Mouse (Mus musculus) MN1 (cell line): ENCODE data around the gene St8sia6.
"Not testable (repeated sequence)": the region's sequence is repeated elsewhere in the genome, so short reads cannot be mapped to it uniquely, and the experiment has no call there.

Experiments
- DNase-seq: peaks from one replicate; pipeline ENCODE4 v3.0.0-alpha.2; 2016; ENCODE audit warnings: low spot score

St8sia6 gene

GRCm38 (mm10) chr2:13793969-13794363 is at the start of gene St8sia6:
Gene St8sia6 (minus strand): TSS chr2:13794064.
- no peak for DNase-seq

DNA sequence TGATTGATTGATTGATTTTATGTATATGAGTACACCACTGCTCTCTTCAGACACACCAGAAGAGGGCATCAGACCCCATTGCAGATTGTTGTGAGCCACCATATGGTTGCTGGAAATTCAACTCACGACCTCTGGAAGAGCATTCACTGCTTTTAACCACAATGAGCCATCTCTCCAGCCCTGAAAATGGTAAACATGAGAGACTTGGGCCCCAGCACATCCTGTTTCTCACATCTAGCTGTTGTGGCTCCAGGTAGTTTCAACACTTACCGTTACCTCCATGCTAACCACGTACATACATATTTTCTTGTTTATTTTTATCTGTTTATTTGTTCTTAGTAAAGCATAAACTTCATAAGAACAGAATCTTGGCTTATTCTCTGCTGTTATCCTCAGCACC is 42.4 kb upstream of the St8sia6 start:
- DNase-seq: no peak

- no peak for DNase-seq
Measured at GRCm38 (mm10) chr2:13834989-13835388, 41.1 kb upstream of the St8sia6 start.

- DNase-seq: no peak
Measured at GRCm38 (mm10) chr2:13816645-13817044, 22.8 kb upstream of the St8sia6 start.

- no peak for DNase-seq
Measured at GRCm38 (mm10) chr2:13808593-13808992, 14.7 kb upstream of the St8sia6 start.

DNA sequence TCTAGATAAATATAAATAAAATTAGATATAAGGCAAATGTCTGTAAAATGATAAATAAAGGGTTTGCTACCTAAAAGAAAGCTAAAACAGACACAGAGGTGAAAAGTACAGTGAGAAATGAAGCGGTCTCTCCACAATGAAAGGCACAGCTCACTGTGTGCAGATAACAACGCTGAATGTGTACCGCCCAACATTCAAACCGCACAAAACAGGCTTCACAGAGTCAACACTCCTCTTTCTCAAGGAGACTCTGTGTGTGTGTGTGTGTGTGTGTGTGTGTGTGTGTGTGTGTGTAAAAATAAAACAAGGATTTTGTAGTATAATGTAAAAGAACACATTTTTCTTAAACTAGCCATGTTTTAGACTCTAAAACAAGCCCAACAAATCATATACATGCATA is 14.1 kb upstream of the St8sia6 start:
- no peak for DNase-seq

DNA sequence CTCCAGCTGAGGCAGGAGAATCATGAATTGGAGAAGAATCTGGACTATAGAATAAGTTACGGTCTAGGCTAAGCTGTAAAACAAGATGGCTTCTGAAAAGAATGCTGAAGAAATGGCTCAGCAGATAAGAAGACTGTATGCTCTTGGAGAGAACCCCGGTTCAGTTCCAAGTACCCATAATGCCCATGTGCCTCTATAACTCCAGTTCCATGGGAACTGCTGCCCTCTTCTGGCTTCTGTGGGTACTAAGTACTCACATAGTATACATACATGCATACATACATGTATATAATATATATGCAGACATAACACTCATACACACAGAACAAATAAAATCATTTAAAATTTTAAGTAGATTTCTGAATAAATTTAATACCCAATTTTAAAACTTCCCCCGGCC is 12.3 kb upstream of the St8sia6 start:
- no peak for DNase-seq

DNA sequence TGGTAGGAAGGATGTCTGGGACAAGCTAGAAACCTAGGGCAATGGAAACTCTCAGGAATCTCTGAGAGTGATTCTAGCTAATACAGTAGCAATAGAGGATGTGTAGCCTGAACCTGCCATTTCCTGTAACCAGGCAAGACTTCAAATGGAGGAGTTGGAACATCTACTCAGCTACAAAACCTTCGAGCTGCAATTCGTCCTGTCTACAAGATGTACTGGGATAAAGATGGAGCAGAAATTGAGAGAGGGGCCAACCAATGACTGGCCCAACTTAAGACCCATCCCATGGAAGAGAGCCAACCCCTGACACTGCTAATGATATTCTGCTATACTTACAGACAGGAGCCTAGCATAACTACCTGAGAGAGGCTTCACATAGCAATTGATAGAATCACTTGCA is 6.8 kb upstream of the St8sia6 start:
- no peak for DNase-seq

DNA sequence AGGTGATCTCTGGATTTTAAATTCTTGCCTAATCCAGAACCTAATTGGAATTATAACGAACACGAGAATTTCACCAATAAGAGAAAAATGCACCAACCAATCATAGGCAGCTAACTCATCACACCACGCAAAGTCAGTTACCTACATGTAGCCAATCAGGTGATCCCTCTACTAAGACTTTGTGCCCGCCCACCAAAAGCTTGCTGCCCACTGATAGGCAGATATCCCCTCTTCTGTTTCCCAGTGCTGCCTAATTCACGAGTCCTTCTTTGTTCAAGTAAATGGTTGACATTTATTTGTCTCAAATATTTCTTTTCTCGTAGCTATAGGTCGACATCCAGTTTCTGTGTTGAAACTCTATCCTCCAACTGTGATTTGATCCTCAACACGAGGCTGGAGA is 582 bp upstream of the St8sia6 start:
- DNase-seq: no peak

- no peak for DNase-seq
Measured at GRCm38 (mm10) chr2:13793054-13793968, 553 bp downstream of the St8sia6 start.

- no peak for DNase-seq
Measured at GRCm38 (mm10) chr2:13792256-13793005, 1.4 kb downstream of the St8sia6 start.

DNA sequence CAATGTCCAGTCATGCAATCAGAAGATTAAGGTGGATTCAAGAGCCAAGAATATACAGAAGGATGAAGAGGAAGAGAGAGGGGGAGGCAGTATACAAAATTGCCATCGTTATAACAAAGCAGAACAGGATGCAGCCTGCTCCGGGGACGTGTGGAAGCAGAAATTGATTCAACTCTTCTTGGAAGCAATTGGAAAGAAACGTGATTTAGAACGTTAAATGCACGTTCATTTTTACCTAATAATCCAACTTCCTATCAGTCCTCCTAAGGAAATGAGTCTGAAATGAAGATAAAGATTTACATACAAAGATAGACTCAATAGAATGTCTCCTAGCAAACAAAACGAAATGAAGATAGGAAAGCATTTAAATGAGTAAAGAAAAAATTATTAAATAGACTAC is 2.3 kb downstream of the St8sia6 start:
- no peak for DNase-seq

DNA sequence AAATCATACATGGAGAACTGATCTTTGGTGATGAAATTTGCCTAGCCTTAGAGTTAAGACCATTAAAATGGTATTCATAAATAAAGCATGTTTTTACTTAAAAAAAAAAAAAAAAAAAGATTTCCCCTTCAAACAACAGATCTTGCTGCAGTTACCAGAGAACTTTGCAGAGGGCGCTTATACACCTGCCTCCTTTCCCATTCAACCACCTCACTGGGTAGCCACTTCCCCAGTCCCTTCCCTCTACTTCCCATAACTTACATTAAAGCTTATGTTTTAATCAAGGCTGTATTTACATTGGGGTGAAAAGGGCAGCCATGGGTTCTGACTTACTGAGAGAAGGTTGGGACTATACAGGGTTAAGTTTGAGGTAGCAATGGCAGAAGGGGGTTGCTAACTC is 4.5 kb downstream of the St8sia6 start:
- DNase-seq: no peak

DNA sequence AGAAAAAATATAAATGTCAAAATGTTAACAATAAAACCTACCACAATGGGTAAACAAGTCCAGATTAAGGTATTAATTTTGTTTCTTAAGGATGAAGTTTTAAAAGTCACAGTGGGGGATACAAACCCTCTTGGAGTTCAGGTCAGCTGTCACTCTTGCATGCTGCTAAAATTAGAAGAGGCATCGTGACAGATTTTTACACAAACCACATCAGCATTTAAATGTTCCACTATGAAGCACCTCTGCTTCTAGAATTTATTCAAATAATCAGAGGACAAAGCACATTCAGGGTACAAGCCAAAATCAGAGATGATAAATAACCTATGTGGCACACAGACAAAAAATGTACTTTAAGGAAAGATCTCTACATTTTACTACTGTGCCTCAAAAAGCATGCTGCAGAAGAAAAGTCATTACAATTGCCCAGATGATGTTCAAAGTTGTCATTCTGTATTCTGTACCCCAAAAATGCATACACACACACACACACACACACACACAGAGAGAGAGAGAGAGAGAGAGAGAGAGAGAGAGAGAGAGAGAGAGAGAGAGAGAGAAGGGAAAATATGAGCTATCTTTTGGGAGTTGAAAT is 7.2 kb downstream of the St8sia6 start:
- no peak for DNase-seq

DNA sequence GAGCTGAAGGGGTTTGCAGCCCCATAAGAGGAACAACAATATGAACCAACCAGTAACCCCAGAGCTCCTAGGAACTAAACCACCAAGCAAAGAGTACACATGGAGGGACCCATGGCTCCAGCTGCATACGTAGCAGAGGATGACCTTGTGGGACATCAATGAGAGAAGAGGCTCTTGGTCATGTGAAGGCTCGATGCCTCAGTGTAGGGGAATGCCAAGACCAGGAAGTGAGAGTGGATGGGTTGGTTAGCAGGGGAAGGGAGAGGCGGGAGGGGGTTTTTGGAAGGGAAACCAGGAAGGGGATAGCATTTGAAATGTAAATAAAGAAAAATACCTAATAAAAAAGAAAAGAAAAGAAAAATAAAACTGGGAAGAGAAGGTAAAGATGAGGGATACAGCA is 7.9 kb downstream of the St8sia6 start:
- not testable (repeated sequence) for DNase-seq

DNA sequence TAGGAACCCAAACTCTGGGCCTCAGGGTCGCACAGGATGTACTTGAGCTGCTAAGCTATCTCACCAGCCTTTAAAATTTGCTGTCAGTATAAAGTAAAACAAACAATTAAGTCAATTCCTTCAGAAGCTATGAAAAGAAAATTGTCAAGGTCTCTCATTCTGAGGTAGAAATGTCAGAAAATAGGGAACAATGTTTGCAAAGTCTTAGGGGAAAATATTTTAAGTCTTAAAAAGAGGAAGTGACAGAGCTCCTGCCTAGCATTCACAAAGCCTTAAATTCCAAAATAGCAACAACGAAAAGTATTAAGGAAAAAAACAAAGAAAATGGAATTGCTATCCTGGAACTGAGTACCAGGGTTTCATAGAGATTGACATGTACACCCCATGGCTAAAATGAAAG is 8.6 kb downstream of the St8sia6 start:
- no peak for DNase-seq

GRCm38 (mm10) chr2:13784448-13784847 is 9.4 kb downstream of the St8sia6 start:
- no peak for DNase-seq

DNA sequence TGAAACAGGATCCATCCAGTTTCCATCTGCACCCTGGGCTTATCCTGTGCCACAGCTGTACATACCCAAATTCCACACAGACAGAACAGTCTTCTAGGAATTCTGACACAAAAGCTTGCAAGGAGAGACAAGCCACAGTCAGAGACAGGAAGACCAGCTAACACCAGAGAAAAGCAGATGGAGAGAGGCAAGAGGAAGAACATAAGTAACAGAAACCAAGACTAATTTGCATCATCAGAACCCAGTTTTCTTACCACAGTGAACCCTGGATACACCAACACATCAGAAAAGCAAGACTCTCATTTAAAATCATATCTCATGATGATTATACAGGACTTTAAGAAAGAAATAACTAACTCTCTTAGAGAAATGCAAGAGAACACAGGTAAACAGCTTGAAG is 16.8 kb downstream of the St8sia6 start:
- DNase-seq: no peak

- no peak for DNase-seq
Measured at GRCm38 (mm10) chr2:13776453-13776852, 17.4 kb downstream of the St8sia6 start.

DNA sequence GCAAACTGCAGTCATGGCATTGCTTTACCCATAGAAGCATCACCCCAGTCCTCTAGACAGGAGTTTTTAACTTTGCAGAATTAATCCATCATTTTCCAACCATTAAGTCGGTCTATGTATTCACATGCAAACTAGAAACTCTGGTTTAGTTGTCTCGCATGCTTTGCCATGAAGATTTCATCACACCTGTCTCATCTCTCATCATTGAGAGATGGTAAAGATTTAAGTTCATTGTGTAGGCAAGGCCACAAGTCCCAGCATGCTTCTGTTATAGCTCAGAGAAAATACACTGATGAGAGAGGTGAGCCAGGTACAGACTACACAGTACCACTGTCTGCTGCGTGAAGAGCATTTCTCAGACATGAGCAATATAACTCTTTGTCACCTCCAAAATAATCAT is 18.8 kb downstream of the St8sia6 start:
- no peak for DNase-seq

GRCm38 (mm10) chr2:13768524-13768923 is 25.3 kb downstream of the St8sia6 start:
- no peak for DNase-seq

DNA sequence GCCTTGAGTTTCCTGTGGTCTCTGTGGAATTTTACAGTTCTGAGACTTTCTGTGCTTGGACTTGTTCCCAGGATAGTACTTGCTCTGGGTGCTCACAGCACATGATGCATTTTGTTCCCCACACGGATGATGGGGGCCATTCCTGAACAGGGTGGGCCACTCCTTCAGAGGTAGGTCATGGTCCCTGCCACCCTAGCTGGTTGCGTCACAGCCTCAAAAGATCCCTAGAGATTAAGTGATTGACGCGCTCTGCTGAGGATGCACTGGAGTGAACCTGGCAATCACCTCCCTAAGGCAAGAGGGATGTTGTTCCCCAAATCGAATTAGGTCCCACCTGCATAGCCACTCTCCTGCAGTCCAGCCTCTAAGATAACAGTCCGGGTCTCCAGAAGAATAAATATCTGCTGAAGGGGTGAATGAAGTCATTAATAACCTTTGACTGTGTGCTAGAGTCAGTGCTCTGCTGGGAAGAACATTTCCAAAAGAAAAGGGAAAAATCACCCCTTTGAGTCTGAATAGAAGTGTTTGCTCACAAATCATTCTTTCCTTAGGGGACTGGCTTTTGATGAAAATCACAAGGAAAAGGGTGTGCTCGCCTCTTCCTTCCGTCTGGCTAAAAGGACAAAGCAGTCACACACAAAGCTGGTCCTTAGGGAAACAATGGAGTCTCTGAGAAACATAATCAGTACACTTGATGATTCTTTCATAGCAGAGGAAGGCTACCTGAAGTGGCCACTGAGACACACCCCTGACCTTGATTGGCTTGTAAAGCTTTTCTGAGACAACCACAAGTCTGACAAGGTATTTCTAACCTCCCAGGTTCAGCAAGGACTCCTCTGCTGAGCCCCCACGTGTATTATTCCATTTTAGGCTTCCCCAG is 26.1 kb downstream of the St8sia6 start:
- no peak for DNase-seq
